Mouse (Mus musculus): ENCODE results near the gene Uqcc2.

The Uqcc2 gene

GRCm38 (mm10) chr17:27154256-27154655, 20.5 kb upstream of the Uqcc2 start:
- DNase-seq (ENCODE audit: low spot score): no peak

GRCm38 (mm10) chr17:27153773-27154193, 20.1 kb upstream of the Uqcc2 start:
- DNase-seq (ENCODE audit: low spot score): peak; percentile 36

- no peak for DNase-seq (ENCODE audit: low spot score)
Measured at GRCm38 (mm10) chr17:27152976-27153723, 19.4 kb upstream of the Uqcc2 start.

DNA sequence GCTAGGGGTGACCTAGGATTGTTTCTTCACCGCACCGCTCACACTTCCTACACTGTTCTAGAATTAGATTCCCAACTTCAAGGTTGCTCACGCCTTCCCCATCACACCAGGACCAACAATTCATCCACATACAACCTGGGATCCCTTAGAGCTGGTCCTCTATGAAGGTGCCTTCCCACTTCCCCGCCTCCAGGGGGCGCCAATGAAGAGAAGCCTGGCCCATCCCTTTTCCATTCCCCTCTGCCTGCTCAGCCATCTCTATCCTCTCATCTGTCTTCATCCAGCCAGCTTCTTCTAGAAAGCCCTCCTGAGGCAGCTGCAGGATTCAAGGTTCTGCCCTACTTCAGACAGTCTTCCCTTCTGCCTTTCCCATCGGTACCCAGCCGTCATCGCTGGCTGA, 17.7 kb upstream of the Uqcc2 start:
- peak; percentile 36 for DNase-seq (ENCODE audit: low spot score)

GRCm38 (mm10) chr17:27150871-27151270, 17.2 kb upstream of the Uqcc2 start:
- DNase-seq (ENCODE audit: low spot score): no peak

- no peak for DNase-seq (ENCODE audit: low spot score)
Measured at GRCm38 (mm10) chr17:27146323-27146923, 12.7 kb upstream of the Uqcc2 start.

GRCm38 (mm10) chr17:27144152-27144551, 10.4 kb upstream of the Uqcc2 start:
- no peak for DNase-seq (ENCODE audit: low spot score)

- DNase-seq (ENCODE audit: low spot score): no peak
Measured at GRCm38 (mm10) chr17:27141971-27142450, 8.3 kb upstream of the Uqcc2 start.

GRCm38 (mm10) chr17:27140262-27140661, 6.5 kb upstream of the Uqcc2 start:
- no peak for DNase-seq (ENCODE audit: low spot score)

DNA sequence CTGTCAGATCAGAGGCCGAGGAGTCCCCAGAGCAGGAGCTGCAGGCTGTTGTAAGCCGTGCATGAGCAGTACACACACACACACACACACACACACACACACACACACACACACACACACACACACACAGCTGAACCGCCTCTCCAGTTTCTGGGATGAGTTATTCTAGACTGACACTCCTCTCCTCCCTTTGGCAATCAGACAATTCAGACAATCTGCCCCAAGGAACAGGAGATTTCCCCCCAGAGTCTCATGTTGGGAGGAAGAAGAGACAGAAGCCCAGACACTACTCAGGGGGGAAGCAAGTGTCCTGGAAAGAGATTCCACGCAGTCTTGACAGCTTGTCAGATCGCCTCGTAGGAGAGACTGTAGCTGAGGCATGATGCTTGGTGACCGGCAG, 5.6 kb upstream of the Uqcc2 start:
- DNase-seq (ENCODE audit: low spot score): no peak

DNA sequence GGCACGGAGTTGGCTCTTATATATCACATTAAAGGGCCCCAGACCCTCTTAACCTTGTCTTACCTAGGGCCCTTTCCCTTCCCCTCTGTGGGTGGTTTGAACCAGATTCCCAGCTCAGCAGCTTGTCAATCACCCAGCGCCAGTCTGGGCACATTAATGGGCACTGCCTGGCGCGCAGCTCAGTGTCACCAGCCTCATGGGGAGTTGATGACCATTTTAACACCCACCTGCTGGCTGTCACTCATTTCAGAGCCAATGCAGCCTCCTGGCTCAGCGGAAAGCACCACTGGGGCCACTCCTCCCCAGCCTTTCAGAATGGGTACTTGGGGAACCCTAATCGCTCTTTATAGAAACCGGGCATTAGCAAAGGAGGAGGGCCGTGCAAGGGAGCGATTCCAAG, 4.7 kb upstream of the Uqcc2 start:
- no peak for DNase-seq (ENCODE audit: low spot score)

GRCm38 (mm10) chr17:27134715-27135114, 999 bp upstream of the Uqcc2 start:
- no peak for DNase-seq (ENCODE audit: low spot score)

GRCm38 (mm10) chr17:27134187-27134586, 471 bp upstream of the Uqcc2 start:
- no peak for DNase-seq (ENCODE audit: low spot score)

DNA sequence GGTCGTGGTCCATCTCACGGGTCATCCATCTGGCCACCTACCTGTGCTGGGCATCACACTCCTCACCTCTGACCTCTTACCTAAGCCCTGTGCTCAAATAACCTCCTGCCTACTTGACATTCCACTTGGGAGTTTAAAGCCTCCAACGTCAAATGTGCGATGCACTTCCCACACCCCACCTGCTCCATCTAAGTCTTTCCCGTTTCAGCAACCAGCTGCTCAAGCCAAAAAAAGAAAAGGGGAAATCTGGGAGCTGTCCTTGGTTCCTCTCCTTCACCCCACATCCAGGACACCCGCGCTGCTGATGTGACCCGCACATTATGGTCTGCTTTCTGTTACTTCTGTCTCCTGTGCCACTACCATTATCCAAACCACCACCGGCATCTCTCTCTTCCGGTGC, 1.5 kb downstream of the Uqcc2 start:
- DNase-seq (ENCODE audit: low spot score): no peak

GRCm38 (mm10) chr17:27131240-27131665, 2.5 kb downstream of the Uqcc2 start:
- DNase-seq (ENCODE audit: low spot score): no peak

DNA sequence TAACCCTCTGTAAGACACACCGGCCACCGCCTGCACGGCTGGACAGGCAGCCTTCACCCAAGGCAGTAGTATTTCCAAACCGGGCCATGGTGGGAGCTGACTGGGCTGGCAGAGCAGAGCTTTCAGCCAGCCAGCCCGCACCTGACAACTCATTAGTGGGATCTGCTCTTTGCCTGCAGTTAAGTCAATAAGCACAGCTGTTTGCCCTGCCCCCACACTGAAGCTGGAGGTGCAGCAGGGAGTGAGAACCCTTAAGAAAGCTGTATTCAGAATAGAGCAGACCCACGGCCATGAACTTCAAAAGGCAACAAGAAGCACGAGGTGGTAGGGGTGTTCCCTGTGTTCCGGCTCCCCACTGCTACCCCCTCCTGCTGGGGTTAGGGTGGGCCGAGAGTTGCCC, 3.5 kb downstream of the Uqcc2 start:
- no peak for DNase-seq (ENCODE audit: low spot score)

GRCm38 (mm10) chr17:27129819-27130218, 3.9 kb downstream of the Uqcc2 start:
- no peak for DNase-seq (ENCODE audit: low spot score)

GRCm38 (mm10) chr17:27129291-27129690, 4.4 kb downstream of the Uqcc2 start:
- no peak for DNase-seq (ENCODE audit: low spot score)

DNA sequence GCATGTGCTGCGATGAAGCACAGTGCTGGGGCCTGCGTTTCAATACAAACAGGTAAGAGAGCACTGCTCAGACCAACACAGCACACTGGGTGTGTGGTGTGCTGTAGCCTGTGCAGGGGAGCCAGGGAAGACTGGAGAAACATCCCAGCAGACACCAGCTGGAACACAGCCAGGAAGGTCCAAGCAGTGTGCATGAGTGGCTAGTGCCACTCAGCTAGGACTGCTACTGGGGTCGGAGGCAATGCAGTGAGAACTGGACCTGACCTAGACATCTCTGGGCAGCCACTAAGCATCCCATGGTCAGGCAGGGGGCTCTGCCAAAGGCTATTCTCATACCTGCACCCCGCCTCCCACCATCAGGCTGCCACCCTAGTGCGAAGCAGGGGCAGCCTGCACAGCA, 5.5 kb downstream of the Uqcc2 start:
- DNase-seq (ENCODE audit: low spot score): no peak

GRCm38 (mm10) chr17:27126974-27127373, 6.7 kb downstream of the Uqcc2 start:
- no peak for DNase-seq (ENCODE audit: low spot score)

DNA sequence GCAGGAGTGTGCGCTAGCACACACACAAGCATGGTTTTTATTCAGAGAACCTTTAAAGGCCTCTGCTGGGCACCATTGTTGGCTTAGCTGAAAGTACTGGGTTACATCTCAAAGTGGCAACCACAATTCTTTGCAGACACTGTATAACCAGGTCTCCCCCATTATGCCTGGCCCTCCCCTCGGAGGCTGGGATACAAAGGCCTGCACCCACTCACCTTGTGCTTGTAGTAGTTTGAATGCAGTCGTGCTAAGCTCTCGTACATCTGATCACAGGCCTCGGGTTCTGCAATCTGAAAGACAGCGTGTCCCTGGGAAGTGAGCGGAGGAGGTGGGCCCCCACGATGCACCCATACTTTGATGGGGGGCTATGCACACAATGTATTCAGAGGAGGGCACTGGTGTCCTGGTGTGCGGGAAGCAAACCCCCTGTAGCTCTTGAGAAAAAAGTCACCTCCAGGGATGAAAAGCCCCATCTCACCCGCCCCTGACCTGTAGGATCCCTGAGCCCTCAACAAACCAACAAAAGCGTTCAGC, 8.0 kb downstream of the Uqcc2 start:
- DNase-seq (ENCODE audit: low spot score): no peak

GRCm38 (mm10) chr17:27125185-27125584, 8.5 kb downstream of the Uqcc2 start:
- peak; percentile 74 for DNase-seq (ENCODE audit: low spot score)

DNA sequence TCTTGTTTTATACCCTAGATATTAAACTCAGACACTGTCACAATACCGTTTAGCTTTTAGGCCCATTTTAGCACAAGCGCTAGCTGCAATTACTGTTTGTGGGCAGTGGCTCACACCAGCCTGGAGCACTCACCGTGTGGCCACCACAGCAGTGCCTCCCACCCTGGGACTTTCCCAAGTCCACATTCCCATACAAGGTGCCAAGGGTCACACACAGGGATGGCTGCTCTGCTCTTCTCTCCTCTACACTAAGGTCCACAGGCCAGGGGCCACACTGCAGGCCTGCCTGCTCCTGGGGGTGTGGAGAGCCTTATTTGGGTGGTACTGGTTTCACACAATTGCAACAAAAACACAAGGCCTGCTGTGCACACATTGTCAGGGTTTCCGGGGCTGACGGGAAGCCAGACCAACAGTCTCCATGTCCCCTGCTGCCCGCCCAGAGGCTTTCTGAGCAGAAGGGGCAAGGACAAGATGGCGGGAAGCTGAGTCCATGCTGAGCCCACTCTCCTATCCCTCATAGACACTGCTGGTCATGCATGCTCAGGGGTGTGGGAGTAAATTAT, 9.8 kb downstream of the Uqcc2 start:
- DNase-seq (ENCODE audit: low spot score): no peak

All from urinary bladder, postnatal 25 days (tissue).